Mouse (Mus musculus) lung, adult 2 months (tissue): ENCODE results near the gene Ak7.

Experiments
- CTCF ChIP-seq: fragments of 200-500 bp; IDR thresholded peaks from 2 replicates; pipeline ENCODE4 v1.5.1; 2011; ENCODE audit warnings: mild to moderate bottlenecking, low read length, control low read depth; ENCODE audit not compliant: insufficient read depth
- POLR2A ChIP-seq: fragments of 200-500 bp; IDR thresholded peaks from 2 replicates; pipeline ENCODE4 v1.6.1; 2011; ENCODE audit warnings: low read depth, mild to moderate bottlenecking, control low read depth, low read length, borderline replicate concordance; ENCODE audit errors: extremely low read depth

DNA sequence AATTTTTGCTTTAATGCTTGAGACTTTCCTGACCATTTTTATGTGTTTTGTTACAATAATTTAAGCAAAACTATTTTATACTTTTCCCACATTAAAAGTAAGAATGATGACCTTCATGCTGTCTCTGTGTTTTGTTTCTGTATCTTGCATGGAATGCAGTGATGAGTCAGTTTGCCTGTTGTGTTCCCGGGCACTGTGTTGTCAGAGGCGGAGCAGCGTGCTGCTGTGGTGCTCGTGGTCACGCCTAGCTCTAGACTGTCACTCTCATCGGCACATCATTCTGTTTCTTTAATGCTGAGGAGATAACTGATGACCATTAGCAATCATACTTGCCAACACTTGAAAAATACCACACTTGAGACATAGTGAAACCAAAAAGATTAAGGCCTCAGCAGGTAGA lies 108.2 kb downstream of the Ak7 start:
- TF ChIP-seq CTCF: no peak
- TF ChIP-seq POLR2A: no peak
